Mouse (Mus musculus): ENCODE data around the gene Tsacc. TPM values are rescaled to one million over a fixed set of nuclear protein-coding genes. Genes with fewer than 3 reads are reported as not detected.

The Tsacc gene
- polyA plus RNA-seq, 1 experiment from 2014 or later = 16.1 TPM

DNA sequence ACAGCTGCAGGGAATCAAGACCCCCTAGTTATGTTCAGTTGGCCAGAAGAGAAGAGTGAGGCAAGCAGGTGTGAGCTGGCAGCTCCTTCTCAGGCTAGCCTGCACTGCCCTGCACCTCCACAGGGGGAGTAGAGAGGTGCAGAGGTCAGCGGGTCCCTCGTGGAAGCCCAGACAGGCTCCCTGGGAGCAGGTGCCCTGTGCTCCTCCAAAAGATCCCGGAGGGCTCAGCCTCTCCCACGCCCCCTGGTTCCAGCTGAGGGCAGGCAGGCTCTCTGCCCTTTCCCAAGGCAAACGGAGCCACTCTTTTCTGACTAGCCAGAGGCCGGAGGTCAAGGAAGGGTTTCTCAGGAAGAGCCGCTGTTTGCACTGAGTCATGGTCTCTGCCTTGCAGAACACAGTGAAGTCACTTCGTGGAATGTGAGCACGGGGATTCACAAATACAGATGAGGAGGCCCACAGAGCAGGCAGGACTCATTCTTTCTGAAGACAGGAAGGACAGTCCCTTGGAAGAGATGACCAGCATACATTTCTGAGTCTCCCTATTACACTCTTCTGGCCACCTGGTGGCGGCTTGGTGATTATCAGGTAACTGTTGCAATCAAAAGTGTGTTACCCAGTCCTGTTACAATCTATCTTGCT lies 59.1 kb downstream of the Tsacc start:
- WGBS = 9% methylated on average over 10 of the region's 10 CpGs
- no peak overlapping the region for H3K4me3 ChIP-seq (ENCODE audit: low read length)
- ATAC-seq (replicated peaks; ENCODE audit: extremely low read depth, insufficient read depth, low FRiP score) = no peak
- no peak overlapping the region for H3K4me2 ChIP-seq (ENCODE audit: low read depth, low read length)
- H3K27me3 ChIP-seq (ENCODE audit: control insufficient read depth, insufficient read depth, low read length) = peaks cover 55% of the 10 kb centered on the region
- no peaks in the 10 kb centered on the region for H3K9me3 ChIP-seq (replicated peaks; ENCODE audit: control insufficient read depth, low read length)
- no peak overlapping the region for H3K27ac ChIP-seq (ENCODE audit: low read length)
- H3K36me3 ChIP-seq (ENCODE audit: control insufficient read depth, insufficient read depth) = no peaks in the 10 kb centered on the region
- no peak overlapping the region for H3K9ac ChIP-seq (ENCODE audit: low read length)
- H3K4me1 ChIP-seq (ENCODE audit: control insufficient read depth, insufficient read depth, low read length) = no peaks in the 10 kb centered on the region

DNA sequence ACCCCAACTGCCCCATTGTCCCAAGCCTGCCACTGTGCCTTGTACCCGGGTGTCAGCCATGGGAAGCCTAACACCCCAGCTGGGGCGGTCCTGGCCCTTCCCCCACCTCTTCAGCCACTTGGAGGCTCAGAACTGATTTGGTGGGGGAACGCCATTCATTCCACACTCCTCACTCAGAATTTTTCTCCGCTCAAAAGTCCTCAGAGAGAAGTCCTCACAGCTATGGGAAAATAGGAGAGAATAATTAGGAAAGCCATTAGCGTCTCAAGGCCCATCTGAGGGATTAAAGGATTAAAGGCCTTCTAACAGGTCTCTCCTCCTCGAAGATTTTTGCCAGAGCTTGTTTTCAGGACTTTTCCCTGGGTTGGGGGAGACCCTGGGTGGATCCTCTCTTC lies 59.6 kb downstream of the Tsacc start:
- Histone ChIP-seq H3K9ac (ENCODE audit: low read length) (no peak overlapping the region), H3K4me3 (ENCODE audit: low read length) (no peak overlapping the region), H3K4me2 (ENCODE audit: low read depth, low read length) (no peak overlapping the region), H3K4me1 (ENCODE audit: control insufficient read depth, insufficient read depth, low read length) (no peaks in the 10 kb centered on the region), H3K36me3 (ENCODE audit: control insufficient read depth, insufficient read depth) (no peaks in the 10 kb centered on the region), H3K9me3 (replicated peaks; ENCODE audit: control insufficient read depth, low read length) (no peaks in the 10 kb centered on the region), H3K27me3 (ENCODE audit: control insufficient read depth, insufficient read depth, low read length) (peaks cover 50% of the 10 kb centered on the region), H3K27ac (ENCODE audit: low read length) (no peak overlapping the region)
- 42% methylated on average over 6 of the region's 6 CpGs for WGBS
- ATAC-seq (replicated peaks; ENCODE audit: extremely low read depth, insufficient read depth, low FRiP score) = no peak

DNA sequence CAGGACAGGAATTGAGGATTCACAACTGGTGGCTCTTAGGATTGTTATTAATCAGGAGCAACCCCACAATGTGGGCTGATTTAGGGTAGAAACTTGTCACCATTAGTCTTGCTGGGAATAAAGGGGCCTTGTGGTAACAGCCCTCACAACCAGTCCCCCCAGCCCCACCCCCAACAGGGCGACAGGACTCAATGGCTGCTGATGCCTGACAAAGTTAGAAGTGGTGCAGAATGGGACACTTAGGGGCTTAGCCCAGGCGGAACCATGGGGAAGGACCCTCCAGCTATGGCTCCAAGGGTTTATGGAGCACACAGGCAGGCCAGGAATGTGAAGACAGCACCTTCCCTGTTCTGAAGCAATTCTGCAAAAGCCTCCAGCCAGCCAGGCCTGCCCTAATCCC lies 61.2 kb downstream of the Tsacc start:
- H3K9me3 ChIP-seq (replicated peaks; ENCODE audit: control insufficient read depth, low read length) = no peaks in the 10 kb centered on the region
- H3K27me3 ChIP-seq (ENCODE audit: control insufficient read depth, insufficient read depth, low read length) = peaks cover 44% of the 10 kb centered on the region
- no peak overlapping the region for H3K27ac ChIP-seq (ENCODE audit: low read length)
- no peaks in the 10 kb centered on the region for H3K4me1 ChIP-seq (ENCODE audit: control insufficient read depth, insufficient read depth, low read length)
- no peaks in the 10 kb centered on the region for H3K36me3 ChIP-seq (ENCODE audit: control insufficient read depth, insufficient read depth)
- 50% methylated on average over 2 of the region's 2 CpGs for WGBS
- H3K4me2 ChIP-seq (ENCODE audit: low read depth, low read length) = no peak overlapping the region
- no peak overlapping the region for H3K9ac ChIP-seq (ENCODE audit: low read length)
- no peak overlapping the region for H3K4me3 ChIP-seq (ENCODE audit: low read length)
- no peak for ATAC-seq (replicated peaks; ENCODE audit: extremely low read depth, insufficient read depth, low FRiP score)

DNA sequence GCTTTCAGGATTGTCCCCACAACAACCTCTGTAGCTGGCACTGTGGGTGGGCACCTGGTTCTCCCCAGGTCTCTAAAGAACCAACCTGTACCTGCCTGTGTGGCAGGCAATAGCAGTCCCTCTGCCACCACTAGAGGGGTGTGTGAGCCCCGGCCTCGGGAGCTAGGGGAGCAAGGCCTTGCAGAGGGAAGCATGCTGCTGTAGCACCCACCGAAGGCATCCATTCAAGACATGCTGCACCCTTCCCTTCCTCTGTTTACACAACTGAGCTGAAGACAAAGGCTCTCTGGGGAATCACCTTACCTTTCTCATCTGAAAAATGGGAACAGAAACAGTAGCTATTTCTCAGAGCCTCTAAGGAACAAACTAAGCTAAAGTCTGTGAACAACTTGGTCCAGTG lies 61.6 kb downstream of the Tsacc start:
- H3K4me3 ChIP-seq (ENCODE audit: low read length) = no peak overlapping the region
- no peak overlapping the region for H3K27ac ChIP-seq (ENCODE audit: low read length)
- ATAC-seq (replicated peaks; ENCODE audit: extremely low read depth, insufficient read depth, low FRiP score) = no peak
- H3K4me2 ChIP-seq (ENCODE audit: low read depth, low read length) = no peak overlapping the region
- no peaks in the 10 kb centered on the region for H3K4me1 ChIP-seq (ENCODE audit: control insufficient read depth, insufficient read depth, low read length)
- H3K36me3 ChIP-seq (ENCODE audit: control insufficient read depth, insufficient read depth) = no peaks in the 10 kb centered on the region
- no peak overlapping the region for H3K9ac ChIP-seq (ENCODE audit: low read length)
- H3K27me3 ChIP-seq (ENCODE audit: control insufficient read depth, insufficient read depth, low read length) = peaks cover 40% of the 10 kb centered on the region
- H3K9me3 ChIP-seq (replicated peaks; ENCODE audit: control insufficient read depth, low read length) = no peaks in the 10 kb centered on the region
- WGBS = 3% methylated on average over 3 of the region's 3 CpGs

DNA sequence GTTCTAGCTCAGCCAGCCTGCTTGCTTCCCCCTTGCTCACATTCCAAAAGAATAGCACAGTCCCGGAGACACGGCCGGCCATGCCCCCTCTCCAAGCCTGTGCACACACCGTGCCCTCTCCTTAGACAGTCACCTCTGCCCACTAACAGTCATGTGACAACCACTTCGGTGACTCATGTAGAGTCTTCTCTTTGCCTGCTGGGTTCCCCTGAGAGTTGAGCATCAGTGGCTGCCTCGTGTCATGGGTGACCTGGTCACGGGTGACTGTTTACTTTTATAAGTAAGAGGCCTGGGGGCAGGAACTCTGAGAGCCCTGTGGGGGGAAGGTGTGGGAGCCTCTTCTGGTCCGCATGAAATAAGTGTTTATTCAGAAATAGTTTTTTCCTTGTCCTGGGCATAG lies 62.8 kb downstream of the Tsacc start:
- Histone ChIP-seq H3K27me3 (ENCODE audit: control insufficient read depth, insufficient read depth, low read length) (peaks cover 40% of the 10 kb centered on the region), H3K4me2 (ENCODE audit: low read depth, low read length) (no peak overlapping the region), H3K9ac (ENCODE audit: low read length) (no peak overlapping the region), H3K4me1 (ENCODE audit: control insufficient read depth, insufficient read depth, low read length) (no peaks in the 10 kb centered on the region), H3K36me3 (ENCODE audit: control insufficient read depth, insufficient read depth) (no peaks in the 10 kb centered on the region), H3K9me3 (replicated peaks; ENCODE audit: control insufficient read depth, low read length) (no peaks in the 10 kb centered on the region), H3K27ac (ENCODE audit: low read length) (no peak overlapping the region), H3K4me3 (ENCODE audit: low read length) (no peak overlapping the region)
- no peak for ATAC-seq (replicated peaks; ENCODE audit: extremely low read depth, insufficient read depth, low FRiP score)
- 57% methylated on average over 8 of the region's 8 CpGs for WGBS

DNA sequence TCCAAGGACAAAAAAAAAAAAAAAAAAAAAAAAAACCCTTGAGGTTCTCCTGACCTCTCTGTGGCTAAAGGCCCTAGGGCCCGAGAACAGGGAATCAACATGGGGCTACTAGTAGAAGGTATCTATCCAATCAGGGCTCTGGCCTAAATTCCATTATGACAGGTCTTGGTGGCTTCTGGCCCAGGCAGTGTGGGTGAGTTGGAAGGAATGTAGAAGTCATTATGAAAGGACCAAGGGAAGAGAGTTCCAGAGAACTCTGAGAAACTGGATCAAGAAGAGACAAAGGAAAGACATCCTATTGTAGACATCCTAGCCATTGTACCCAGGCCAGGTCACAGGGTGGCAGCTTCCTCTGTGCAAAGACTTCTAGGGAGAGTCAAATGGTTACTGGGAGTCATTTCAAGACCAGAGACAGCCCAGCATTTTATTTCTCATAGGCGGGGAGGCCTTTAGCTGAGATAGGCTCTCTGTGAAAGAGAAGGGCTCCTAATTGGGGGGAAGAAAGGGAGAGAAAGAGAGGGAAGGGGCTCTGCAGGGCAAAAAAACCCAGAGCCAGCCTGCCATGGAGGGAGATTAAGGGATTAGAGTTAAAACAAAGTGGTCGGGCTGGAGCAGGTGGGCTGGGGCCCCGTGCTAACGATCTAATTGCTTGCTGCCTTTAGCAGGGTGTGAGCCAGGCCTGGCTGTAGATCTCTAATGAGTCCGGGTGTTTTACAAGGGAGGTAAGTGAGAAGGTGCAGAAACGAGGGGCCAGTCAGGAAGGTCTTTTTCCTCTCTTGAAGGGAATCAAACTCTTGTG lies 63.7 kb downstream of the Tsacc start:
- no peak overlapping the region for H3K27ac ChIP-seq (ENCODE audit: low read length)
- 31% methylated on average over 7 of the region's 7 CpGs for whole genome bisulfite sequencing
- H3K4me3 ChIP-seq (ENCODE audit: low read length) = no peak overlapping the region
- H3K4me1 ChIP-seq (ENCODE audit: control insufficient read depth, insufficient read depth, low read length) = no peaks in the 10 kb centered on the region
- H3K27me3 ChIP-seq (ENCODE audit: control insufficient read depth, insufficient read depth, low read length) = peaks cover 35% of the 10 kb centered on the region
- no peak overlapping the region for H3K9ac ChIP-seq (ENCODE audit: low read length)
- H3K36me3 ChIP-seq (ENCODE audit: control insufficient read depth, insufficient read depth) = no peaks in the 10 kb centered on the region
- no peak overlapping the region for H3K4me2 ChIP-seq (ENCODE audit: low read depth, low read length)
- H3K9me3 ChIP-seq (replicated peaks; ENCODE audit: control insufficient read depth, low read length) = no peaks in the 10 kb centered on the region
- ATAC-seq (replicated peaks; ENCODE audit: extremely low read depth, insufficient read depth, low FRiP score) = no peak

Other genes starting within 250 kb of the Tsacc start
- gene Naxe, start 238.5 kb downstream of the Tsacc start, polyA plus RNA-seq (2015; fragmentation: Nextera tagmentation; extraction: Ambion mirVana) = 155 and 169 TPM in 2 replicates
- gene Ttc24, start 218.7 kb downstream of the Tsacc start, polyA plus RNA-seq (2015; fragmentation: Nextera tagmentation; extraction: Ambion mirVana) = 0.12 and 0.18 TPM in 2 replicates
- gene Iqgap3, start 215.0 kb downstream of the Tsacc start, polyA plus RNA-seq (2015; fragmentation: Nextera tagmentation; extraction: Ambion mirVana) = 23.6 and 27.8 TPM in 2 replicates
- gene Mef2d, start 154.6 kb downstream of the Tsacc start, polyA plus RNA-seq (2015; fragmentation: Nextera tagmentation; extraction: Ambion mirVana) = 40.5 and 44.7 TPM in 2 replicates
- 0.09 and 0.21 TPM in 2 replicates for gene Rhbg, start 42.3 kb downstream of the Tsacc start, polyA plus RNA-seq (2015; fragmentation: Nextera tagmentation; extraction: Ambion mirVana)
- 0.19 TPM in 1 of 2 replicates, not detected in the other for gene Gm38392, start 9.8 kb downstream of the Tsacc start, polyA plus RNA-seq (2015; fragmentation: Nextera tagmentation; extraction: Ambion mirVana)
- gene Cct3, start 117 bp upstream of the Tsacc start, polyA plus RNA-seq (2015; fragmentation: Nextera tagmentation; extraction: Ambion mirVana) = 383 and 394 TPM in 2 replicates
- 142 and 149 TPM in 2 replicates for gene Glmp, start 28.0 kb upstream of the Tsacc start, polyA plus RNA-seq (2015; fragmentation: Nextera tagmentation; extraction: Ambion mirVana)
- 1.7 and 2.6 TPM in 2 replicates for gene Tmem79, start 39.1 kb upstream of the Tsacc start, polyA plus RNA-seq (2015; fragmentation: Nextera tagmentation; extraction: Ambion mirVana)
- 50.1 and 51.0 TPM in 2 replicates for gene Smg5, start 39.3 kb upstream of the Tsacc start, polyA plus RNA-seq (2015; fragmentation: Nextera tagmentation; extraction: Ambion mirVana)
- 3.2 and 4.2 TPM in 2 replicates for gene Paqr6, start 67.6 kb upstream of the Tsacc start, polyA plus RNA-seq (2015; fragmentation: Nextera tagmentation; extraction: Ambion mirVana)
- gene Bglap3, start 75.7 kb upstream of the Tsacc start, polyA plus RNA-seq (2015; fragmentation: Nextera tagmentation; extraction: Ambion mirVana) = 0.21 TPM in 1 of 2 replicates, not detected in the other
- not detected in 2 replicates for gene Bglap2, start 81.7 kb upstream of the Tsacc start, polyA plus RNA-seq (2015; fragmentation: Nextera tagmentation; extraction: Ambion mirVana)
- gene Bglap, start 87.5 kb upstream of the Tsacc start, polyA plus RNA-seq (2015; fragmentation: Nextera tagmentation; extraction: Ambion mirVana) = not detected in 2 replicates
- gene Pmf1, start 113.3 kb upstream of the Tsacc start, polyA plus RNA-seq (2015; fragmentation: Nextera tagmentation; extraction: Ambion mirVana) = 98.2 and 98.4 TPM in 2 replicates
- 13.3 and 13.7 TPM in 2 replicates for gene Slc25a44, start 128.1 kb upstream of the Tsacc start, polyA plus RNA-seq (2015; fragmentation: Nextera tagmentation; extraction: Ambion mirVana)
- 3.0 and 3.7 TPM in 2 replicates for gene Sema4a, start 164.2 kb upstream of the Tsacc start, polyA plus RNA-seq (2015; fragmentation: Nextera tagmentation; extraction: Ambion mirVana)
- 127 and 129 TPM in 2 replicates for gene Lmna, start 213.0 kb upstream of the Tsacc start, polyA plus RNA-seq (2015; fragmentation: Nextera tagmentation; extraction: Ambion mirVana)
- 5.3 and 5.7 TPM in 2 replicates for gene Mex3a, start 235.4 kb upstream of the Tsacc start, polyA plus RNA-seq (2015; fragmentation: Nextera tagmentation; extraction: Ambion mirVana)